Mouse (Mus musculus): ENCODE results near the gene Vta1.

- TF ChIP-seq CTCF (IDR thresholded peaks at IDR 0.05; ENCODE audit: low read depth) (no peak), EP300 (IDR thresholded peaks at IDR 0.05; ENCODE audit: low read depth) (no peak)
Measured at GRCm38 (mm10) chr10:14639043-14639442, 66.3 kb downstream of the Vta1 start.

Measured in heart, postnatal 0 days (tissue).